Mouse (Mus musculus) brain, embryonic 14.5 days (tissue): ENCODE measurements around the gene Il18bp.

ENCODE experiments used
- CTCF ChIP-seq: fragments of 200-500 bp; IDR thresholded peaks from 2 replicates; pipeline ENCODE4 v1.5.1; 2012; ENCODE audit warnings: inconsistent platforms, mild to moderate bottlenecking, moderate library complexity, borderline replicate concordance; ENCODE audit not compliant: insufficient read depth, insufficient read length; ENCODE audit errors: extremely low read depth
- POLR2A ChIP-seq: fragments of 200-500 bp; IDR thresholded peaks from 2 replicates; pipeline ENCODE4 v1.6.1; 2012; ENCODE audit warnings: mild to moderate bottlenecking, inconsistent platforms, borderline replicate concordance; ENCODE audit not compliant: poor library complexity, insufficient read depth, insufficient read length, severe bottlenecking; ENCODE audit errors: extremely low read depth

DNA sequence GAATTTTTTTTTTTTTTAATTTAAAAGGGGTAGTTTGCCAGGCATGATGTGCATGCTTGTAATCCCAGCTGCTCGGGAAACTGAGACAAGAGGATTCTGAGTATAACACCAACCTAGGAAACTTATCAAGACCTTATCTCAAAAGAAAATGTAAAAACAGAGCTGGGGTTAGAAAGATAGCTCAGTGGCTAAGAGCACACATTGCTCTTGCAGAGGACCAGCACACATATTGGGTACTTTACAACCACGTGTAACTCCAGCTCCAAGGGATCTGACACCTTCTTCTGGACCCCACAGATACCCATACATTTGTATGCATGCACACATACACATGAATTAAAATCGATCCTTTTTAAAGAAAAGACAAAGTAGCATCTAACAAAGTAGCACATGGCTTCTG is 42.9 kb upstream of the Il18bp start:
- TF ChIP-seq POLR2A (no peak), CTCF (no peak)
